Mouse (Mus musculus): ENCODE measurements at regions not wholly inside any gene's neighbourhood (a gene's known extent, or its start where the extent isn't known, plus 50 kb on each side); places are given as distances from the start of the nearest gene placed in this dataset.

DNA sequence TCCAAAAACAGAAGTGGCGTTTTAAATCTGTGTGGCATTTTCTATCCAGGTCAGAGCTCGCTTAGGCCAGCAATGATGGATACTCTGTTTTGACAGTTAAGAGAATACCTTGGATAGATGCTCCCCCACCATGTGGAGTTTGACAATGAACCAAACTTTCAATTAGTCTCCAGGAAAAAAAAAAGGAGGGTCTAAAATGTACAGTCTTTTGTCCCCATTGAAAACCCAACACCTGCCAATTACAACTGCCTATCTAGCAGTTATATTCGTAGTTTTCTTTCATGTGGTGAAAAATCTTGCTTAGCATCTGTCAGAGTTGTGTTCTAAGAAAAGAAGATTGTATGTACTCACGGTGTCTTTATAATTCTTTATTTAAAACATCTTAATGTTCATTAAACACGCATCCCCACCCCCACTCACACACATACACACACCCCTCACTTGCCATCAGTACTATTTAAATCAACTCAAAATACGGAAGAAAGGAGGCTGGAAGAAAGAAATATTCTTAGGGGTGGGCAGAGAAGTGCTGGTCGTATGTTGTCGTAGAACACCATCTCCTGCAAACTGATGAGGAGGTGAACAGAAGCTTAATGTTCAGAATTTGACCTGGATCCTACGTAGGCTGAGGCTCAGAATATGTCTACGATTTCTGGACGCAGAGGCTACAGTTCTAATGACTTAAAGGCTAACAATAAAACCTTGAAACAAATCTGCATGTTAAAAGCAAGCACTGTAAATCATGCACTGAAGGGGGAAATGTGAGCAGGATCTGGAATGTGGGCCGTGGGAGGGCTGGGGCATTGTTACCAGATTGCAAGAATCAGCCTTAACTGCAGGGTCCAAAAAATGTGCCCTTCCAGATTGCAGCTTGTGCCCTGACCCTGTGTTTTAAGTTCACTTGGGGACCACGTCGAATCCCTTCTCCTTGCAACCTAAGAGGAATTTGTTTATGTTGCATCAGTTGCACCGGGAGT lies 147.2 kb upstream of the Hhip start:
- TF ChIP-seq EP300 (IDR thresholded peaks at IDR 0.05; ENCODE audit: low read depth) (no peak), CTCF (IDR thresholded peaks at IDR 0.05; ENCODE audit: low read depth) (no peak)

All from liver, postnatal 0 days (tissue).